Mouse (Mus musculus): ENCODE measurements around the gene Fbln2. TPM values are rescaled to one million over a fixed set of nuclear protein-coding genes. Genes with fewer than 3 reads are reported as not detected.

Fbln2 gene
- total and polyA plus RNA-seq, 3 experiments = 0.27 TPM; not detected in 2

GRCm38 (mm10) chr6:91225346-91225745 lies 13.1 kb downstream of the Fbln2 start:
- no peak overlapping the region for H3K4me3 ChIP-seq (ENCODE audit: low read depth, low read length)
- DNase-seq (ENCODE audit: low spot score) (no peak), ATAC-seq (ENCODE audit: extremely low read depth, insufficient number of reproducible peaks, low FRiP score, poor library complexity, severe bottlenecking) (no peak)
- TF ChIP-seq CTCF (IDR thresholded peaks at IDR 0.05; ENCODE audit: low read depth, low read length) (no peak), TAL1 (conservative IDR thresholded peaks at IDR 0.05; ENCODE audit: low read depth, low read length) (no peak), GATA2 (IDR thresholded peaks at IDR 0.05; ENCODE audit: borderline replicate concordance, low read depth, low read length) (no peak), POLR2AphosphoS5 (IDR thresholded peaks at IDR 0.05; ENCODE audit: insufficient replicate concordance, low read depth, low read length) (no peak), GATA1 (IDR thresholded peaks at IDR 0.05; ENCODE audit: borderline replicate concordance, low read length) (no peak)
- H3K4me1 ChIP-seq (ENCODE audit: insufficient read depth, low read depth, low read length) = no peaks in the 10 kb centered on the region
- no peaks in the 10 kb centered on the region for H3K36me3 ChIP-seq (replicated peaks)
- no peaks in the 10 kb centered on the region for H3K9me3 ChIP-seq (replicated peaks)
- H3K27me3 ChIP-seq (ENCODE audit: insufficient read depth, low read length) = peaks cover 9% of the 10 kb centered on the region

DNA sequence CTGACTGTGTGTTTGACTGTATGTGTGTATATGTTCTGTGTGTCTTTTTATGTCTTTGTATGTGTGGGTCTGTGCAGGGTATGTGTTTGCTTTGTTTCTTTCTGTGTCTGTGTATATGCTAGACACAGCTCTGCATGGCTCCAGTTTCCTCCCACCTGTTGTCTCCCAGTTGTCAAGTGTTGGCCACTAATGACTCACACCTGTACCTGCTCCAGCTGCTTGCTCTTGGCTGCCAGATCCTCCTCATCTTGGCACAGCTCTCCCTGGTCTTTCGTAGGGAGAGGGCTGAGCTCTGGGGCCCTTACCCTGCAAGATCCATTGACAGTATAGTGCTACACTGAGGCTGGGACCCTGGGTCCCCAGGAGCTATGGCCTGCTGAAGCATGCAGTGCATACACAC lies 13.8 kb downstream of the Fbln2 start:
- Histone ChIP-seq H3K4me3 (ENCODE audit: low read depth, low read length) (no peak overlapping the region), H3K4me1 (ENCODE audit: insufficient read depth, low read depth, low read length) (no peaks in the 10 kb centered on the region), H3K36me3 (replicated peaks) (no peaks in the 10 kb centered on the region), H3K27me3 (ENCODE audit: insufficient read depth, low read length) (peaks cover 9% of the 10 kb centered on the region), H3K9me3 (replicated peaks) (no peaks in the 10 kb centered on the region)
- DNase-seq (ENCODE audit: low spot score) (no peak), ATAC-seq (ENCODE audit: extremely low read depth, insufficient number of reproducible peaks, low FRiP score, poor library complexity, severe bottlenecking) (no peak)
- TF ChIP-seq GATA2 (IDR thresholded peaks at IDR 0.05; ENCODE audit: borderline replicate concordance, low read depth, low read length) = no peak
- no peak for TF ChIP-seq TAL1 (conservative IDR thresholded peaks at IDR 0.05; ENCODE audit: low read depth, low read length)
- no peak for TF ChIP-seq CTCF (IDR thresholded peaks at IDR 0.05; ENCODE audit: low read depth, low read length)
- TF ChIP-seq POLR2AphosphoS5 (IDR thresholded peaks at IDR 0.05; ENCODE audit: insufficient replicate concordance, low read depth, low read length) = no peak

DNA sequence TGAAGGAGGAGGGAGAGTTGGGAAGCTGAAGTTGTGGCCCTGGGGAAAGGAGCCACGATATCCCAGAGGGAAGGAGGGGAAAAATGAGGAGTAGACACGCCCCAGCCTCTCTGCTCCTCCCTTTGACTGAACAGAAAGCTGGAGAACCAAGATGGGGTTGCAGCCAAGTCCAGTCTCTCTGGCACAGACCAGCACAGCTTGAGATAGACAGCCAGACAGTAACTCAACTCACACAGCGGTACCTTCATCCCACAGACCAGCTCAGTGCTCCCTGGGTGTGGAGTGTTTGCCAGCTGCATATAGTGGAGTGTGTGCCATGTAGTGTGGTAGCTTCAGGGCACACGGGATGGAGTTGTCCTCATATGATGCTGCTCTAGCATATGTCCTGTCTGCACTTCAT lies 16.7 kb downstream of the Fbln2 start:
- ATAC-seq (ENCODE audit: extremely low read depth, insufficient number of reproducible peaks, low FRiP score, poor library complexity, severe bottlenecking) (no peak), DNase-seq (ENCODE audit: low spot score) (no peak)
- H3K9me3 ChIP-seq (replicated peaks) = no peaks in the 10 kb centered on the region
- H3K4me1 ChIP-seq (ENCODE audit: insufficient read depth, low read depth, low read length) = no peaks in the 10 kb centered on the region
- H3K4me3 ChIP-seq (ENCODE audit: low read depth, low read length) = no peak overlapping the region
- H3K36me3 ChIP-seq (replicated peaks) = no peaks in the 10 kb centered on the region
- no peak for TF ChIP-seq GATA1 (IDR thresholded peaks at IDR 0.05; ENCODE audit: borderline replicate concordance, low read length)
- TF ChIP-seq TAL1 (conservative IDR thresholded peaks at IDR 0.05; ENCODE audit: low read depth, low read length) = no peak
- TF ChIP-seq POLR2AphosphoS5 (IDR thresholded peaks at IDR 0.05; ENCODE audit: insufficient replicate concordance, low read depth, low read length) = no peak
- no peak for TF ChIP-seq CTCF (IDR thresholded peaks at IDR 0.05; ENCODE audit: low read depth, low read length)
- no peak for TF ChIP-seq GATA2 (IDR thresholded peaks at IDR 0.05; ENCODE audit: borderline replicate concordance, low read depth, low read length)
- H3K27me3 ChIP-seq (ENCODE audit: insufficient read depth, low read length) = peaks cover 14% of the 10 kb centered on the region

- Histone ChIP-seq H3K4me3 (ENCODE audit: low read depth, low read length) (no peak overlapping the region), H3K27me3 (ENCODE audit: insufficient read depth, low read length) (peaks cover 13% of the 10 kb centered on the region; the same call in 1 of the 2 replicates), H3K36me3 (replicated peaks) (no peaks in the 10 kb centered on the region), H3K9me3 (replicated peaks) (no peaks in the 10 kb centered on the region), H3K4me1 (ENCODE audit: insufficient read depth, low read depth, low read length) (no peaks in the 10 kb centered on the region)
- DNase-seq (ENCODE audit: low spot score) (no peak), ATAC-seq (ENCODE audit: extremely low read depth, insufficient number of reproducible peaks, low FRiP score, poor library complexity, severe bottlenecking) (no peak)
- no peak for TF ChIP-seq TAL1 (conservative IDR thresholded peaks at IDR 0.05; ENCODE audit: low read depth, low read length)
- TF ChIP-seq GATA1 (IDR thresholded peaks at IDR 0.05; ENCODE audit: borderline replicate concordance, low read length) = no peak
- TF ChIP-seq CTCF (IDR thresholded peaks at IDR 0.05; ENCODE audit: low read depth, low read length) = no peak
- TF ChIP-seq POLR2AphosphoS5 (IDR thresholded peaks at IDR 0.05; ENCODE audit: insufficient replicate concordance, low read depth, low read length) = no peak
- TF ChIP-seq GATA2 (IDR thresholded peaks at IDR 0.05; ENCODE audit: borderline replicate concordance, low read depth, low read length) = no peak
Observed at GRCm38 (mm10) chr6:91231000-91231399, 18.7 kb downstream of the Fbln2 start.

GRCm38 (mm10) chr6:91231523-91231922 lies 19.3 kb downstream of the Fbln2 start:
- no peak for ATAC-seq (ENCODE audit: extremely low read depth, insufficient number of reproducible peaks, low FRiP score, poor library complexity, severe bottlenecking)
- Histone ChIP-seq H3K4me1 (ENCODE audit: insufficient read depth, low read depth, low read length) (no peaks in the 10 kb centered on the region), H3K4me3 (ENCODE audit: low read depth, low read length) (no peak overlapping the region), H3K36me3 (replicated peaks) (no peaks in the 10 kb centered on the region), H3K27me3 (ENCODE audit: insufficient read depth, low read length) (peaks cover 10% of the 10 kb centered on the region; the same call in 1 of the 2 replicates), H3K9me3 (replicated peaks) (no peaks in the 10 kb centered on the region)
- TF ChIP-seq POLR2AphosphoS5 (IDR thresholded peaks at IDR 0.05; ENCODE audit: insufficient replicate concordance, low read depth, low read length) (no peak), TAL1 (conservative IDR thresholded peaks at IDR 0.05; ENCODE audit: low read depth, low read length) (no peak), GATA2 (IDR thresholded peaks at IDR 0.05; ENCODE audit: borderline replicate concordance, low read depth, low read length) (no peak), CTCF (IDR thresholded peaks at IDR 0.05; ENCODE audit: low read depth, low read length) (no peak), GATA1 (IDR thresholded peaks at IDR 0.05; ENCODE audit: borderline replicate concordance, low read length) (no peak)
- no peak for DNase-seq (ENCODE audit: low spot score)

DNA sequence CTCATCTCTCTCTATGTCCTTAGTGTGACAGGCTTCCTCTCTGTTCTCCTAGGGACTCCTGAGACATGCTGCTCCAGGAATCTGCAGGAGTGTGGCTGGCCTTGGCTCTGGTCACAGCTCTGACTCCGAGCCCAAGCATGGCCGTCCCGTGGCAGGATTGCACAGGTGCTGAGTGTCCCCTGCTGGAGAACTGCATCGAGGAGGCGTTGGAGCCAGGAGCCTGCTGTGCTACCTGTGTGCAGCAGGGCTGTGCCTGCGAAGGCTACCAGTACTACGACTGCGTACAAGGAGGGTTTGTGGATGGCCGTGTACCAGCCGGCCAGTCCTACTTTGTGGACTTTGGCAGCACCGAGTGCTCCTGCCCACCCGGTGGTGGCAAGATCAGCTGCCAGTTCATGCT lies 20.8 kb downstream of the Fbln2 start:
- H3K36me3 ChIP-seq (replicated peaks) = no peaks in the 10 kb centered on the region
- H3K27me3 ChIP-seq (ENCODE audit: insufficient read depth, low read length) = peaks cover 8% of the 10 kb centered on the region; the same call in 1 of the 2 replicates
- no peaks in the 10 kb centered on the region for H3K4me1 ChIP-seq (ENCODE audit: insufficient read depth, low read depth, low read length)
- ATAC-seq (ENCODE audit: extremely low read depth, insufficient number of reproducible peaks, low FRiP score, poor library complexity, severe bottlenecking) = no peak
- TF ChIP-seq POLR2AphosphoS5 (IDR thresholded peaks at IDR 0.05; ENCODE audit: insufficient replicate concordance, low read depth, low read length) (no peak), GATA1 (IDR thresholded peaks at IDR 0.05; ENCODE audit: borderline replicate concordance, low read length) (no peak), CTCF (IDR thresholded peaks at IDR 0.05; ENCODE audit: low read depth, low read length) (no peak), TAL1 (conservative IDR thresholded peaks at IDR 0.05; ENCODE audit: low read depth, low read length) (no peak), GATA2 (IDR thresholded peaks at IDR 0.05; ENCODE audit: borderline replicate concordance, low read depth, low read length) (no peak)
- no peak overlapping the region for H3K4me3 ChIP-seq (ENCODE audit: low read depth, low read length)
- no peaks in the 10 kb centered on the region for H3K9me3 ChIP-seq (replicated peaks)
- no peak for DNase-seq (ENCODE audit: low spot score)
